Mouse (Mus musculus) lung, postnatal 0 days (tissue): ENCODE measurements around the gene Srsf9. TPM values are rescaled to one million over a fixed set of nuclear protein-coding genes. Genes with fewer than 3 reads are reported as not detected.

Experiments
- polyA plus RNA-seq: library from polyadenylated mRNA; unstranded; fragments of >200 nt; fragmentation: Nextera tagmentation; extraction: Ambion mirVana; gene quantifications from 2 replicates; pipeline ENCODE4 v1.2.1, GENCODE M21; 2015

Srsf9 gene
- polyA plus RNA-seq, 1 experiment from 2014 or later, result 140 TPM

Other genes starting within 250 kb of the Srsf9 start
- 32.4 and 32.5 TPM in 2 replicates for gene Gm10401, start 228.9 kb upstream of the Srsf9 start, polyA plus RNA-seq
- 43.6 and 43.9 TPM in 2 replicates for gene Acads, start 207.8 kb upstream of the Srsf9 start, polyA plus RNA-seq
- gene Unc119b, start 192.2 kb upstream of the Srsf9 start, polyA plus RNA-seq, result 21.8 and 24.8 TPM in 2 replicates
- 15.0 and 17.5 TPM in 2 replicates for gene Mlec, start 169.0 kb upstream of the Srsf9 start, polyA plus RNA-seq
- gene Cabp1, start 132.8 kb upstream of the Srsf9 start, polyA plus RNA-seq, result 0.90 and 1.1 TPM in 2 replicates
- gene Pop5, start 91.3 kb upstream of the Srsf9 start, polyA plus RNA-seq, result 77.6 and 78.8 TPM in 2 replicates
- 98.5 and 104 TPM in 2 replicates for gene Rnf10, start 54.3 kb upstream of the Srsf9 start, polyA plus RNA-seq
- gene Coq5, start 47.5 kb upstream of the Srsf9 start, polyA plus RNA-seq, result 18.9 and 19.4 TPM in 2 replicates
- gene Dynll1, start 26.2 kb upstream of the Srsf9 start, polyA plus RNA-seq, result 1,317 and 1,524 TPM in 2 replicates
- gene Gatc, start 14.0 kb downstream of the Srsf9 start, polyA plus RNA-seq, result 10.1 and 10.4 TPM in 2 replicates
- gene Triap1, start 14.0 kb downstream of the Srsf9 start, polyA plus RNA-seq, result 51.1 and 54.9 TPM in 2 replicates
- 819 and 1,023 TPM in 2 replicates for gene Cox6a1, start 21.8 kb downstream of the Srsf9 start, polyA plus RNA-seq
- 1.2 TPM in 2 replicates for gene Msi1, start 102.4 kb downstream of the Srsf9 start, polyA plus RNA-seq
- 70.5 and 71.7 TPM in 2 replicates for gene Pla2g1b, start 139.1 kb downstream of the Srsf9 start, polyA plus RNA-seq
- gene Sirt4, start 157.5 kb downstream of the Srsf9 start, polyA plus RNA-seq, result 15.7 and 18.0 TPM in 2 replicates
- 56.4 and 59.3 TPM in 2 replicates for gene Pxn, start 179.5 kb downstream of the Srsf9 start, polyA plus RNA-seq
- gene Rplp0, start 232.3 kb downstream of the Srsf9 start, polyA plus RNA-seq, result 937 and 987 TPM in 2 replicates
- 13.1 and 14.5 TPM in 2 replicates for gene Gcn1l1, start 238.1 kb downstream of the Srsf9 start, polyA plus RNA-seq